Mouse (Mus musculus): ENCODE data around the gene Ift20. TPM values are rescaled to one million over a fixed set of nuclear protein-coding genes. Genes with fewer than 3 reads are reported as not detected.
"Not testable (repeated sequence)": the region's sequence is repeated elsewhere in the genome, so short reads cannot be mapped to it uniquely, and the experiment has no call there.

Gene Ift20
- total RNA-seq, 2 experiments from 2014 or later, result 77.7 to 80.2 TPM

DNA sequence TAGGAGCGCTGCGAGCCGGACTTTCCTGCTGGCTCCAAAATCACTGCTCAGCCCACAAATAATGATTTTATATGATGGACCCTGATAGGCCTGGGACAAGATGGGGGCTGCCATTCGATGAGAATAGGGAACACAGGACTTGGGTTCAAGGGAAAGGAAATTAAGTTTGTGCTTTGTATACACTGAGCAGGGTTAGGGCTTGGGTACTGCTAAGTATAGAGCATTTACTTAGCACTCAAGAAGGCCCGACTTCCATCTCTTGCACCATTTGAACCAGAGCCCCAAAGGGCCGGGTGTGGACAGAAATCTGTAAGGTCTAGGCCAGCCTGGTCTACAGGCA, 14.9 kb downstream of the Ift20 start:
- peak overlapping the region; percentile 85 for H3K27ac ChIP-seq
- peak overlapping the region; percentile 89 for H3K4me3 ChIP-seq
- no peak for DNase-seq (ENCODE audit: low spot score in 2 of 2)
- no peak for TF ChIP-seq CTCF (conservative IDR thresholded peaks at IDR 0.05)

DNA sequence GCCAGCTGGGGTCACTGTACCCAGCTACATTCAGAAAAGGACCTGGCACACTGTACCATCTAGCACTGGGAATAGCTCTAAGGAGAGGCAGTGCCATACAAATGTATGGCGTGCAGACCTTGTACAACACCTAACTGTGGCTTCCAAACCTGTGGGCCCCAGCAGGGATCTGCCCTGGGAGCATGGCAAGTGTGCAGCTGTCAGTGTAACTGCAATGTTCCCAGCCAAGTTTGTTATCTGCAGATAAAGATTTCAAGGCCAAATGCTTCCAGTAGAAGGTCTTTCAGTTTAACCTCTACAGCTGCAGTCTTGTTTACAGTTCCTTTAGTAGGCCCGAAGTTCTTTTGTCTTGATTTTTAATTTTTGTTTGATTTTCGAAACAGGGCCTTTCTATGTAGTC, 19.5 kb downstream of the Ift20 start:
- H3K4me3 ChIP-seq, result no peak overlapping the region
- no peak for TF ChIP-seq CTCF (conservative IDR thresholded peaks at IDR 0.05)
- H3K27ac ChIP-seq, result no peak overlapping the region
- no peak for DNase-seq (ENCODE audit: low spot score in 2 of 2)

GRCm38 (mm10) chr11:78556070-78556469, 19.9 kb downstream of the Ift20 start:
- no peak overlapping the region for H3K27ac ChIP-seq
- no peak for DNase-seq (ENCODE audit: low spot score in 2 of 2)
- H3K4me3 ChIP-seq, result no peak overlapping the region
- no peak for TF ChIP-seq CTCF (conservative IDR thresholded peaks at IDR 0.05)

DNA sequence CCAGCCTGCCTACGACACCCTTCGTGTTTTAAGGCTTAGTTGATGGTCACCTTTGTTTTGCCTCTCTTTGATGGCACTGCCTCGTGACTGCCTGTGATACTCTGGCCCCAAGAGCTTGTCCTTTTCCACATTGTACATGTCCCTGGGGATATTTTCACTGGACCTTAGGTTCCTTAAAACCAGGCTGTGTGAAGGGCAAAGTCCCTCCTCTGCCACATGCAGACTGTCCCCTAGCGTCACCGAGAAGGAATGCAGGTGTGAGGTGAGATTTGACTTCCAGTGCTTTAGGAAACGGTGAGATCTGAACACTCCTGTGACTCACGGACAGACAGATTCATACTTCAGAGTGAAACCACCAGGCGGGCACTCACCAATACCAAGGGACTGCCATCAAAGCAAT, 21.1 kb downstream of the Ift20 start:
- TF ChIP-seq CTCF (conservative IDR thresholded peaks at IDR 0.05), result peak; percentile 64
- DNase-seq (ENCODE audit: low spot score in 2 of 2), result no peak
- no peak overlapping the region for H3K27ac ChIP-seq
- H3K4me3 ChIP-seq, result no peak overlapping the region

DNA sequence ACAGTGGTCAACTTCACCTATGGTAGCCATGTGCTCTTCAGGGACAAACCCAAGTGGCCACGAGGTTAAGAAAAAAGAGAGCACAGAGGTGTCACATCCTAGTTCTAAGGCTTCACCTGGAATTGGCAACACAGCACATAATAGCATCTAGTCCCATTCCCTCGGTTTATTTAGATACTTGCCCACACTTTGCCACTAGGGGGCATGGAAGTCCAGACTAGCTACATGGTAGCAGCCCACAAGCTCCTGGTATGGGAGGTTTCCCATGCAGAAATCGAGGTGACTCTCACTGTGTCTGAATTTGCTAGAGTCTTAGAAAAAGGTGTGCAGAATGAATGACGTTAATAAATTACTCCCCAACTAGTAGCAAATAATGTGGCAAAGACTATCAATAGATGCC, 24.3 kb downstream of the Ift20 start:
- DNase-seq (ENCODE audit: low spot score in 2 of 2), result peak; percentile 81 to 83
- H3K4me3 ChIP-seq, result no peak overlapping the region
- no peak overlapping the region for H3K27ac ChIP-seq

DNA sequence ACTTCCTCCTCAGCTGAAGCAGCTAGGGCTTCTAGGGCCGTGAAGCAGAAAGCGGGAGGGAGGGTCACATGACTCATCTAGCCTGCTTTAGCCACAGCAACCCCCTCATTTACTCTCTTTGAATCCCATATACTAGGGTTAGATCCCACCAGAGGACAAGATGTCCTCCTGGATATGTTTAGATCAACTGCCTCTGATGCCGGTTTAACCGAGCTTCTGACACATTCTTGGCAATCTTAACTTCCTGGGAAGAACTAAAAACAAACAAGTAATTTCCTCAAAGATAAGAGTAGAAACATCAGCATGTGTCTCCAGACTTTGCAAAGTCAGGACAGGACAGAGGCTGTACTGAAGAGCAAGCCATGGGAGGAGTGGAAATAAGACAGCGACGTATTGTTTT, 30.6 kb downstream of the Ift20 start:
- no peak for DNase-seq (ENCODE audit: low spot score in 2 of 2)
- H3K27ac ChIP-seq, result peak overlapping the region; percentile 28; the same call in 1 of the 2 replicates
- TF ChIP-seq CTCF (conservative IDR thresholded peaks at IDR 0.05), result no peak
- H3K4me3 ChIP-seq, result no peak overlapping the region

More for the DNA sequence above, 24.3 kb downstream of the Ift20 start:
- peak; percentile 90 for TF ChIP-seq CTCF (conservative IDR thresholded peaks at IDR 0.05)

GRCm38 (mm10) chr11:78567614-78568013, 31.5 kb downstream of the Ift20 start:
- no peak for TF ChIP-seq CTCF (conservative IDR thresholded peaks at IDR 0.05)
- Histone ChIP-seq H3K27ac (no peak overlapping the region), H3K4me3 (no peak overlapping the region)
- DNase-seq (ENCODE audit: low spot score in 2 of 2), result no peak

DNA sequence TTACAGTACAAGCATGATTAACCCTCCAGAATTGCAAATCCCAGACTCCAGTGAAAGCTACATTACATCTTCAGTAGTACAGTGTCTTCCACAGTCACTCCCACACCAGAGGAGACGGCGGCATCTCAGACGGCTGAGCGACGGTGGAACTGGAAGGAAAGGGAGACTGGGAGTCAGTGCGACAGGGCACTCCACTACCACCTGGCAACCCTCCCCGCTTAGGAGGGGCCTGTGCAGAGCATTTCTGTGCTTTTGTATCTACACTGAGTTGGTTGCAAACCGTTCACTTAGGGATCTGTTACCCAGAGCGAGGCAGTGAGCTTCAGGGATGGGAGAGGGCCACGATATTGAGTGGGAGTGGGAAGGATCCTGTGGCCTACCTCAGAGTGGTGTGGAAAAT, 32.7 kb downstream of the Ift20 start:
- DNase-seq (ENCODE audit: low spot score in 2 of 2), result no peak
- TF ChIP-seq CTCF (conservative IDR thresholded peaks at IDR 0.05), result no peak
- Histone ChIP-seq H3K4me3 (no peak overlapping the region), H3K27ac (no peak overlapping the region)

GRCm38 (mm10) chr11:78569806-78570205, 33.6 kb downstream of the Ift20 start:
- no peak for DNase-seq (ENCODE audit: low spot score in 2 of 2)
- Histone ChIP-seq H3K27ac (no peak overlapping the region), H3K4me3 (no peak overlapping the region)
- TF ChIP-seq CTCF (conservative IDR thresholded peaks at IDR 0.05), result no peak

GRCm38 (mm10) chr11:78571441-78571840, 35.3 kb downstream of the Ift20 start:
- no peak overlapping the region for H3K4me3 ChIP-seq
- peak; percentile 43 for DNase-seq (ENCODE audit: low spot score in 2 of 2)
- no peak for TF ChIP-seq CTCF (conservative IDR thresholded peaks at IDR 0.05)
- no peak overlapping the region for H3K27ac ChIP-seq

DNA sequence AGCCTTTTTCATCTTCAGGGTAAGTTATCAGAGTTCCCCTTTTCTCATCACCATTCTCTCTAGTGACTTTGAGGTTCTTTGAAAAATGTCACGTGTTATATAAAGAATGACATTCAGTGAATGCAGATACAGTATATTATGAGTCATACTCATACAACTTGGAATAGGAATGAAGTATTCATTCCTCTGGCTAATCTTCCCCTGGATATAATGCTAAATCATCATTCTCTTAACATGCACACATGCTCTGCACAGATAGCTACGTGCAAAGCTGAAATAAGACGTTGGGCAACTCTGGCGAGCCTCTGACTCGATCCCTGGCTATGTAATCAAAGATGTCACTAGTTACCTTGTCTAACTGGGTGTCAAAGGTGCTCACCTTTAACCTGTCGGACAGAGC, 35.7 kb downstream of the Ift20 start:
- Histone ChIP-seq H3K27ac (no peak overlapping the region), H3K4me3 (no peak overlapping the region)
- TF ChIP-seq CTCF (conservative IDR thresholded peaks at IDR 0.05), result no peak
- no peak for DNase-seq (ENCODE audit: low spot score in 2 of 2)

- DNase-seq (ENCODE audit: low spot score in 2 of 2); H3K4me3 ChIP-seq; H3K27ac ChIP-seq: not testable (repeated sequence)
Measured at GRCm38 (mm10) chr11:78574031-78574430, 37.9 kb downstream of the Ift20 start.

GRCm38 (mm10) chr11:78574536-78574935, 38.4 kb downstream of the Ift20 start:
- no peak for DNase-seq (ENCODE audit: low spot score in 2 of 2)
- no peak overlapping the region for H3K27ac ChIP-seq
- TF ChIP-seq CTCF (conservative IDR thresholded peaks at IDR 0.05), result no peak
- no peak overlapping the region for H3K4me3 ChIP-seq

DNA sequence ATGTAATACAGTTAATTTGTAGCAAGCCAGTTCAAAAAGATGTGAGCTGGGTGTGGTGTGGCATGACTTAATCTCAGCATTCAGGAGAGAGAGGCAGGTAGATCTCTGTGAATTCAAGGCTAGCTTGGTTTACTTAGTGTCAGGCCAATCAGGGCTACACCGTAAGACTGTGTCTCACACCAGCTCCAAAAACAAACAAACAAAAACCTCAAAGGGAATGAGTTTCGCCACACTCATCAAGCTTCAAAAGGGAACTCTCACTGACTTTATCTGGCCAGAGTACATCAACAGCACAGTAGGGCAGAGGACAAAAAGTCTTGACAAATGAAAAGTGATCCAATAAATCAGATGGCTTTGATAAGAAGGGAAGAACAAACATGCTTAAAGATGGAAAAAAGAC, 38.8 kb downstream of the Ift20 start:
- no peak for TF ChIP-seq CTCF (conservative IDR thresholded peaks at IDR 0.05)
- no peak for DNase-seq (ENCODE audit: low spot score in 2 of 2)
- Histone ChIP-seq H3K4me3 (no peak overlapping the region), H3K27ac (no peak overlapping the region)

GRCm38 (mm10) chr11:78582848-78583247, 46.7 kb downstream of the Ift20 start:
- no peak for DNase-seq (ENCODE audit: low spot score in 2 of 2)
- no peak overlapping the region for H3K4me3 ChIP-seq
- TF ChIP-seq CTCF (conservative IDR thresholded peaks at IDR 0.05), result no peak

More at GRCm38 (mm10) chr11:78582848-78583247, 46.7 kb downstream of the Ift20 start:
- H3K27ac ChIP-seq, result no peak overlapping the region

Measured in layer of hippocampus, adult 2 months (tissue).